Mouse (Mus musculus): ENCODE data around the gene Lbp. TPM values are rescaled to one million over a fixed set of nuclear protein-coding genes. Genes with fewer than 3 reads are reported as not detected.

The Lbp gene
- polyA plus RNA-seq, 1 experiment from 2014 or later = 16.0 TPM

- Histone ChIP-seq H3K27ac (ENCODE audit: low read length) (no peak overlapping the region), H3K27me3 (ENCODE audit: control insufficient read depth, insufficient read depth, low read length) (no peaks in the 10 kb centered on the region), H3K4me3 (ENCODE audit: low read length) (no peak overlapping the region), H3K9ac (ENCODE audit: low read length) (no peak overlapping the region), H3K4me2 (ENCODE audit: low read depth, low read length) (no peak overlapping the region), H3K36me3 (ENCODE audit: control insufficient read depth, insufficient read depth) (no peaks in the 10 kb centered on the region), H3K4me1 (ENCODE audit: control insufficient read depth, insufficient read depth, low read length) (no peaks in the 10 kb centered on the region), H3K9me3 (replicated peaks; ENCODE audit: control insufficient read depth, low read length) (no peaks in the 10 kb centered on the region)
- ATAC-seq (replicated peaks; ENCODE audit: extremely low read depth, insufficient read depth, low FRiP score) = no peak
- 81% methylated on average over 4 of the region's 4 CpGs for WGBS
These were observed 30.5 kb upstream of the Lbp start for GRCm38 (mm10) chr2:158275811-158276210.

- no peak overlapping the region for H3K27ac ChIP-seq (ENCODE audit: low read length)
- no peak overlapping the region for H3K4me3 ChIP-seq (ENCODE audit: low read length)
- no peaks in the 10 kb centered on the region for H3K9me3 ChIP-seq (replicated peaks; ENCODE audit: control insufficient read depth, low read length)
- H3K4me2 ChIP-seq (ENCODE audit: low read depth, low read length) = no peak overlapping the region
- no peaks in the 10 kb centered on the region for H3K4me1 ChIP-seq (ENCODE audit: control insufficient read depth, insufficient read depth, low read length)
- H3K36me3 ChIP-seq (ENCODE audit: control insufficient read depth, insufficient read depth) = no peaks in the 10 kb centered on the region
- no peaks in the 10 kb centered on the region for H3K27me3 ChIP-seq (ENCODE audit: control insufficient read depth, insufficient read depth, low read length)
- WGBS = 62% methylated on average over 6 of the region's 6 CpGs
- no peak for ATAC-seq (replicated peaks; ENCODE audit: extremely low read depth, insufficient read depth, low FRiP score)
- H3K9ac ChIP-seq (ENCODE audit: low read length) = no peak overlapping the region
These were observed 29.8 kb upstream of the Lbp start for GRCm38 (mm10) chr2:158276451-158276850.

- ATAC-seq (replicated peaks; ENCODE audit: extremely low read depth, insufficient read depth, low FRiP score) = no peak
- H3K4me2 ChIP-seq (ENCODE audit: low read depth, low read length) = no peak overlapping the region
- H3K9ac ChIP-seq (ENCODE audit: low read length) = no peak overlapping the region
- H3K36me3 ChIP-seq (ENCODE audit: control insufficient read depth, insufficient read depth) = no peaks in the 10 kb centered on the region
- 58% methylated on average over 4 of the region's 4 CpGs for WGBS
- no peak overlapping the region for H3K4me3 ChIP-seq (ENCODE audit: low read length)
- no peaks in the 10 kb centered on the region for H3K9me3 ChIP-seq (replicated peaks; ENCODE audit: control insufficient read depth, low read length)
- no peak overlapping the region for H3K27ac ChIP-seq (ENCODE audit: low read length)
- H3K4me1 ChIP-seq (ENCODE audit: control insufficient read depth, insufficient read depth, low read length) = no peaks in the 10 kb centered on the region
- no peaks in the 10 kb centered on the region for H3K27me3 ChIP-seq (ENCODE audit: control insufficient read depth, insufficient read depth, low read length)
These were observed 29.4 kb upstream of the Lbp start for GRCm38 (mm10) chr2:158276878-158277277.

GRCm38 (mm10) chr2:158279656-158280055, 26.6 kb upstream of the Lbp start:
- WGBS = 90% methylated on average over 4 of the region's 4 CpGs
- H3K27ac ChIP-seq (ENCODE audit: low read length) = no peak overlapping the region
- H3K9me3 ChIP-seq (replicated peaks; ENCODE audit: control insufficient read depth, low read length) = no peaks in the 10 kb centered on the region
- H3K36me3 ChIP-seq (ENCODE audit: control insufficient read depth, insufficient read depth) = no peaks in the 10 kb centered on the region
- no peak overlapping the region for H3K4me2 ChIP-seq (ENCODE audit: low read depth, low read length)
- H3K4me3 ChIP-seq (ENCODE audit: low read length) = no peak overlapping the region
- ATAC-seq (replicated peaks; ENCODE audit: extremely low read depth, insufficient read depth, low FRiP score) = no peak
- H3K27me3 ChIP-seq (ENCODE audit: control insufficient read depth, insufficient read depth, low read length) = no peaks in the 10 kb centered on the region
- no peak overlapping the region for H3K9ac ChIP-seq (ENCODE audit: low read length)
- H3K4me1 ChIP-seq (ENCODE audit: control insufficient read depth, insufficient read depth, low read length) = no peaks in the 10 kb centered on the region

- no peaks in the 10 kb centered on the region for H3K27me3 ChIP-seq (ENCODE audit: control insufficient read depth, insufficient read depth, low read length)
- no peaks in the 10 kb centered on the region for H3K9me3 ChIP-seq (replicated peaks; ENCODE audit: control insufficient read depth, low read length)
- no peaks in the 10 kb centered on the region for H3K4me1 ChIP-seq (ENCODE audit: control insufficient read depth, insufficient read depth, low read length)
- no peak for ATAC-seq (replicated peaks; ENCODE audit: extremely low read depth, insufficient read depth, low FRiP score)
- H3K4me3 ChIP-seq (ENCODE audit: low read length) = no peak overlapping the region
- 61% methylated on average over 16 of the region's 16 CpGs for WGBS
- H3K36me3 ChIP-seq (ENCODE audit: control insufficient read depth, insufficient read depth) = no peaks in the 10 kb centered on the region
- no peak overlapping the region for H3K4me2 ChIP-seq (ENCODE audit: low read depth, low read length)
- H3K9ac ChIP-seq (ENCODE audit: low read length) = no peak overlapping the region
- H3K27ac ChIP-seq (ENCODE audit: low read length) = no peak overlapping the region
These were observed 24.6 kb upstream of the Lbp start for GRCm38 (mm10) chr2:158281497-158282205.

- ATAC-seq (replicated peaks; ENCODE audit: extremely low read depth, insufficient read depth, low FRiP score) = no peak
- no peaks in the 10 kb centered on the region for H3K4me1 ChIP-seq (ENCODE audit: control insufficient read depth, insufficient read depth, low read length)
- H3K36me3 ChIP-seq (ENCODE audit: control insufficient read depth, insufficient read depth) = no peaks in the 10 kb centered on the region
- H3K4me2 ChIP-seq (ENCODE audit: low read depth, low read length) = no peak overlapping the region
- H3K27me3 ChIP-seq (ENCODE audit: control insufficient read depth, insufficient read depth, low read length) = no peaks in the 10 kb centered on the region
- H3K9me3 ChIP-seq (replicated peaks; ENCODE audit: control insufficient read depth, low read length) = no peaks in the 10 kb centered on the region
- 70% methylated on average over 7 of the region's 7 CpGs for WGBS
- H3K27ac ChIP-seq (ENCODE audit: low read length) = no peak overlapping the region
- H3K4me3 ChIP-seq (ENCODE audit: low read length) = no peak overlapping the region
- no peak overlapping the region for H3K9ac ChIP-seq (ENCODE audit: low read length)
These were observed 23.2 kb upstream of the Lbp start for GRCm38 (mm10) chr2:158283136-158283535.

- no peak overlapping the region for H3K4me3 ChIP-seq (ENCODE audit: low read length)
- WGBS = 62% methylated on average over 6 of the region's 6 CpGs
- no peaks in the 10 kb centered on the region for H3K36me3 ChIP-seq (ENCODE audit: control insufficient read depth, insufficient read depth)
- H3K4me1 ChIP-seq (ENCODE audit: control insufficient read depth, insufficient read depth, low read length) = no peaks in the 10 kb centered on the region
- H3K27me3 ChIP-seq (ENCODE audit: control insufficient read depth, insufficient read depth, low read length) = no peaks in the 10 kb centered on the region
- no peak for ATAC-seq (replicated peaks; ENCODE audit: extremely low read depth, insufficient read depth, low FRiP score)
- H3K4me2 ChIP-seq (ENCODE audit: low read depth, low read length) = no peak overlapping the region
- no peak overlapping the region for H3K27ac ChIP-seq (ENCODE audit: low read length)
- H3K9me3 ChIP-seq (replicated peaks; ENCODE audit: control insufficient read depth, low read length) = no peaks in the 10 kb centered on the region
- no peak overlapping the region for H3K9ac ChIP-seq (ENCODE audit: low read length)
These were observed 22.5 kb upstream of the Lbp start for GRCm38 (mm10) chr2:158283771-158284170.

- no peaks in the 10 kb centered on the region for H3K4me1 ChIP-seq (ENCODE audit: control insufficient read depth, insufficient read depth, low read length)
- 19% methylated on average over 11 of the region's 11 CpGs for WGBS
- H3K27me3 ChIP-seq (ENCODE audit: control insufficient read depth, insufficient read depth, low read length) = no peaks in the 10 kb centered on the region
- H3K9ac ChIP-seq (ENCODE audit: low read length) = no peak overlapping the region
- no peaks in the 10 kb centered on the region for H3K36me3 ChIP-seq (ENCODE audit: control insufficient read depth, insufficient read depth)
- no peak overlapping the region for H3K27ac ChIP-seq (ENCODE audit: low read length)
- H3K9me3 ChIP-seq (replicated peaks; ENCODE audit: control insufficient read depth, low read length) = no peaks in the 10 kb centered on the region
- ATAC-seq (replicated peaks; ENCODE audit: extremely low read depth, insufficient read depth, low FRiP score) = no peak
- no peak overlapping the region for H3K4me2 ChIP-seq (ENCODE audit: low read depth, low read length)
- no peak overlapping the region for H3K4me3 ChIP-seq (ENCODE audit: low read length)
These were observed 21.7 kb upstream of the Lbp start for GRCm38 (mm10) chr2:158284571-158284970.

GRCm38 (mm10) chr2:158285655-158286054, 20.6 kb upstream of the Lbp start:
- no peaks in the 10 kb centered on the region for H3K9me3 ChIP-seq (replicated peaks; ENCODE audit: control insufficient read depth, low read length)
- no peak overlapping the region for H3K27ac ChIP-seq (ENCODE audit: low read length)
- H3K4me1 ChIP-seq (ENCODE audit: control insufficient read depth, insufficient read depth, low read length) = no peaks in the 10 kb centered on the region
- no peak for ATAC-seq (replicated peaks; ENCODE audit: extremely low read depth, insufficient read depth, low FRiP score)
- no peak overlapping the region for H3K4me3 ChIP-seq (ENCODE audit: low read length)
- no peaks in the 10 kb centered on the region for H3K27me3 ChIP-seq (ENCODE audit: control insufficient read depth, insufficient read depth, low read length)
- no peaks in the 10 kb centered on the region for H3K36me3 ChIP-seq (ENCODE audit: control insufficient read depth, insufficient read depth)
- WGBS = 74% methylated on average over 6 of the region's 6 CpGs
- H3K4me2 ChIP-seq (ENCODE audit: low read depth, low read length) = no peak overlapping the region
- no peak overlapping the region for H3K9ac ChIP-seq (ENCODE audit: low read length)

Data from heart, embryonic 16.5 days (tissue).